Mouse (Mus musculus) hindbrain, postnatal 0 days (tissue): Measurements from ENCODE around the gene Zdhhc8. TPM values are rescaled to one million over a fixed set of nuclear protein-coding genes. Genes with fewer than 3 reads are reported as not detected.

Source experiments
- ATAC-seq: fragments of 200-750 bp; cut with Nextera tagmentation; 2 replicates; pipeline ENCODE4 v1.8.0; 2017; ENCODE audit warnings: mild to moderate bottlenecking, moderate TSS enrichment, moderate library complexity
- DNase-seq: peaks from one replicate; pipeline ENCODE4 v3.0.0-alpha.2; 2015; ENCODE audit warnings: low spot score
- H3K27ac ChIP-seq: fragments of 300-500 bp; sonication (generic); 2 replicates; pipeline ENCODE4 v1.5.1; 2014; ENCODE audit warnings: mild to moderate bottlenecking
- H3K27me3 ChIP-seq: fragments of 300-500 bp; sonication (generic); 2 replicates; pipeline ENCODE4 v1.6.1; 2014; ENCODE audit warnings: low read length, mixed read lengths; ENCODE audit not compliant: insufficient read depth
- H3K36me3 ChIP-seq: fragments of 300-500 bp; sonication (generic); 2 replicates; pipeline ENCODE4 v1.6.1; 2014; ENCODE audit warnings: low read length, mixed read lengths; ENCODE audit not compliant: insufficient read depth
- H3K4me1 ChIP-seq: fragments of 300-500 bp; sonication (generic); 2 replicates; pipeline ENCODE4 v1.6.1; 2014; ENCODE audit warnings: antibody characterized with exemption, low read length, mixed read lengths; ENCODE audit not compliant: insufficient read depth
- H3K4me2 ChIP-seq: fragments of 300-500 bp; sonication (generic); 2 replicates; pipeline ENCODE4 v1.6.1; 2014; ENCODE audit warnings: low read depth, mild to moderate bottlenecking, low read length, moderate library complexity, mixed read lengths
- H3K4me3 ChIP-seq: fragments of 300-500 bp; sonication (generic); 2 replicates; pipeline ENCODE4 v1.5.1; 2014; ENCODE audit warnings: low read length
- H3K9ac ChIP-seq: fragments of 300-500 bp; sonication (generic); replicated peaks from 2 replicates; pipeline ENCODE4 v1.6.1; 2014; ENCODE audit warnings: mild to moderate bottlenecking, low read length, moderate library complexity, mixed read lengths
- H3K9me3 ChIP-seq: fragments of 300-500 bp; sonication (generic); 2 replicates; pipeline ENCODE4 v1.6.1; 2016; ENCODE audit warnings: low read length, mixed read lengths
- CTCF ChIP-seq: IDR thresholded peaks from 2 replicates; pipeline ENCODE4 v1.5.1; 2016; ENCODE audit warnings: antibody characterized with exemption, control low read depth, low read depth
- WGBS: fragments of 180-500 bp; shearing (Covaris S2); extraction: QIAGEN DNeasy Blood & Tissue Kit; methylation state at CpG from one replicate; pipeline ENCODE4 v1.1.7; 2014; 5-methylcytosine and 5-hydroxymethylcytosine counted together
- polyA plus RNA-seq: library from polyadenylated mRNA; unstranded; fragments of >200 nt; fragmentation: Nextera tagmentation; extraction: Ambion mirVana; gene quantifications from 2 replicates; pipeline ENCODE4 v1.2.1, GENCODE M21; 2015
- total RNA-seq: library from RNA; depleted of rRNA; stranded (reverse); fragments of >200 nt; gene quantifications from 2 replicates; pipeline ENCODE4 v1.2.3, GENCODE M21; 2014; rRNA removed

Gene Zdhhc8
- 32.0 and 34.0 TPM in 2 replicates for total RNA-seq
- polyA plus RNA-seq = 13.3 and 14.5 TPM in 2 replicates

DNA sequence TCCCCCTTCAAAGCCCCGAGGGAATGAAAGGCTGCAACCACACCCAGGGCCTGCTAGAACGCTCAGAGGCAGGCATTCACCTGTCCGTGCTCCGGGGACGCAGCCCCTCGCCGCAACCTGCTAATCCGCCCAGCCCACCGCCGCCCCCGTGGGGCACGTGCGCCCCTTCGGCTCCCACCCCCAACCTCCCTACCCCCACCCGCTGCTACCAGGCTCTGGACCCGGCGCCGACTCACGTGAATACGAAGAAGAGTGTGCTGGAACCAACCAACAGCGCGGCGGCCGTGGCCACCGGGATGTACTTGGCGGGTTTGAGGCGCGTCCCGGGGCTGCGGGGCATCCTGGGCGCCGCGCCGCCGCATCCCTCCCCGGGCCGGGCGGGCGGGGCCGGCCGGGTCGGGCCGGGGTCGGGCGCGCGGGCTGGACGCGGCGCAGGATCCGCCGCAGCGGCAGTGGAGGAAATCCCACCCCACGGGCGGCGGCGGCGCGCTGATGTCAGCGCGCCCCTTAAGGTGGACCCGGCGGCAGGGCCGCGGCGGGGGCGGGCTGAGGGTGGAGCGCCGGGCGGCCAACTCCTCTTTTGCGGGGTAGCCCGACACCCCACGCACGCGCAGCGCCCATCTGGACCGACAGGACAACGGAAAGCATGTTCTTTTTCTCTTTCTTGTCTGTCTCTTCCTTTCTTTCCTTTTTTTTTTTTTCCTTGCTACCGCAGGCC lies at the start of gene Zdhhc8:
Gene Zdhhc8, minus strand, starts transcription at position 466 of the 718 bp plus-strand sequence.
- Histone ChIP-seq H3K4me1 (peaks cover 21% of the 10 kb centered on the region), H3K36me3 (peaks cover 14% of the 10 kb centered on the region), H3K27ac (peak within 1 kb of the TSS; percentile 92), H3K9me3 (no peaks in the 10 kb centered on the region), H3K27me3 (no peaks in the 10 kb centered on the region), H3K4me2 (peak within 1 kb of the TSS; percentile 85), H3K9ac (peak within 1 kb of the TSS; percentile 82), H3K4me3 (peak within 1 kb of the TSS; percentile 63)
- ATAC-seq (peak; percentile 83), DNase-seq (peak; percentile 89)
- no peak for TF ChIP-seq CTCF
- whole genome bisulfite sequencing = 1% methylated on average over 61 of the region's 79 CpGs

GRCm38 (mm10) chr16:18275166-18275565 lies 40.2 kb upstream of the Zdhhc8 start:
- Histone ChIP-seq H3K4me2 (no peak overlapping the region), H3K27me3 (no peaks in the 10 kb centered on the region), H3K27ac (no peak overlapping the region), H3K4me1 (no peaks in the 10 kb centered on the region), H3K36me3 (peaks cover 64% of the 10 kb centered on the region), H3K9ac (no peak overlapping the region), H3K4me3 (no peak overlapping the region), H3K9me3 (no peaks in the 10 kb centered on the region)
- WGBS = 78% methylated on average over 2 of the region's 2 CpGs
- ATAC-seq (no peak), DNase-seq (no peak)
- TF ChIP-seq CTCF = no peak

DNA sequence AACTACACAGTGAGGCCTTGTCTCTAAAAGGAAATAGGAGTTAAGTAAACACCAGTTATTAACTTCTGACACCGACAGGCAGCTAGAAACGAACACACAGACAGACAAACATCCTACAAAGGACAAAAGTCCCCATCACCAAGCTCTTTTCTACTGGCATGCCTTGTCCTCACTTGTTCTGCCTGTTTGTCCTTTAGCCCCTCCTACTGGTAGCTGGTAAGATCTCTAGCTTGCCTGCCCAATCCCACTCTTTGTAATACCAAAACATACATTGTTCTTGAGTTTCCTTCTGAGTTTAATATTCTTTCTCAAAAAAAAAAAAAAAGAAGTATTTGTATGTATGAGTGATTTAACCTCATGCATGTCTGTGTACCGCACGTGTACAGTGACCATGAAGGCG lies 33.2 kb upstream of the Zdhhc8 start:
- Histone ChIP-seq H3K27me3 (no peaks in the 10 kb centered on the region), H3K36me3 (peaks cover 64% of the 10 kb centered on the region), H3K4me2 (no peak overlapping the region), H3K9ac (no peak overlapping the region), H3K4me3 (no peak overlapping the region), H3K9me3 (no peaks in the 10 kb centered on the region), H3K27ac (no peak overlapping the region), H3K4me1 (no peaks in the 10 kb centered on the region)
- DNase-seq (peak; percentile 30), ATAC-seq (no peak)
- TF ChIP-seq CTCF = peak; percentile 46
- 85% methylated on average over 5 of the region's 5 CpGs for WGBS

GRCm38 (mm10) chr16:18265024-18265423 lies 30.1 kb upstream of the Zdhhc8 start:
- Histone ChIP-seq H3K4me1 (no peaks in the 10 kb centered on the region), H3K9ac (no peak overlapping the region), H3K27ac (no peak overlapping the region), H3K4me2 (no peak overlapping the region), H3K4me3 (no peak overlapping the region), H3K36me3 (peaks cover 51% of the 10 kb centered on the region), H3K9me3 (no peaks in the 10 kb centered on the region), H3K27me3 (no peaks in the 10 kb centered on the region)
- no peak for TF ChIP-seq CTCF
- no peak for DNase-seq
- no peak for ATAC-seq
- WGBS = 90% methylated on average over 2 of the region's 2 CpGs

DNA sequence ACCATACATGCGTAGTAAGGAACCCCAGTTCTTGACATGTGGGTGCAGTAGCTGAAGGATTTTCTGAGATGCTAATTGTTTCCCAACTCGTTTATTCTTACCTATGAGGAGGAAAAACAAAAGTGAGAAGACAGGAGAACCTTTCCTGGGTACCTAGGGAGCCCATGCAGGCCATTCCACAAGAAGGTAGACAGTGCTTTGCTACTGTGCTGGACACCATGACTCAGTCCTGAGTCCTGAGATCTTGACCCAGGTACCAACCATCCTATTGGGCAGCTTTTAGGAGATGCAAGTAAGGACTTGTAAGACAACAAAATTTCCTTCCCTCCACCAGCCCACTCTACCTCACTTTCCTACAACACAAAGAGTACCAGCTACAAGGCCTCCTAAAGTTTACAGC lies 23.3 kb upstream of the Zdhhc8 start, which contains the start of gene Gm49776:
Gene Gm49776, minus strand, starts transcription at position 101 of the 400 bp plus-strand sequence.
- Histone ChIP-seq H3K4me1 (no peaks in the 10 kb centered on the region), H3K4me2 (no peak within 1 kb of the TSS), H3K27me3 (no peaks in the 10 kb centered on the region), H3K4me3 (no peak within 1 kb of the TSS), H3K9me3 (no peaks in the 10 kb centered on the region), H3K36me3 (peaks cover 68% of the 10 kb centered on the region), H3K27ac (no peak within 1 kb of the TSS), H3K9ac (no peak within 1 kb of the TSS)
- 91% methylated on average over 2 of the region's 2 CpGs for WGBS
- TF ChIP-seq CTCF = no peak
- ATAC-seq (no peak), DNase-seq (no peak)

DNA sequence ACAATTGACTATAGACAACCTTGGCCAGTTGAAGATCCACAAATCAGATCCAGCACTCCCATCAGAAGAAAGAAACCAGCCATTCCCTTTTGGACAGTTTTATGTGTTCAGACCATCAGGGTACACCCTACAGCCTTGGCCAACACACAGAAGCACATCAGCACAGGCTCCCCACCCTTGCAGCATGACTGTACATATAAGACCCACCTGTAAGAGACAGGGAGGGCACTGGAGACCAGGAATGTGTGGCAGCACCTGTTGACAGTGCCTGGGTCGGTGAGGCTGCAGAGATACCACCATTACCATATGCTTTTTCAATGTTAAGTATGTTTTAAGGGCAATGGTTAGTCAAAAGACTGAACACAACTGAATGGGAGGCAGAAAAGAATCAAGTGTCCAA lies 18.9 kb upstream of the Zdhhc8 start:
- TF ChIP-seq CTCF = no peak
- Histone ChIP-seq H3K4me3 (no peak overlapping the region), H3K27me3 (no peaks in the 10 kb centered on the region), H3K4me2 (no peak overlapping the region), H3K27ac (no peak overlapping the region), H3K9me3 (no peaks in the 10 kb centered on the region), H3K9ac (no peak overlapping the region), H3K36me3 (peaks cover 68% of the 10 kb centered on the region), H3K4me1 (peaks cover 9% of the 10 kb centered on the region)
- no peak for DNase-seq
- no peak for ATAC-seq
- WGBS = 89% methylated on average over 1 of the region's 1 CpGs

DNA sequence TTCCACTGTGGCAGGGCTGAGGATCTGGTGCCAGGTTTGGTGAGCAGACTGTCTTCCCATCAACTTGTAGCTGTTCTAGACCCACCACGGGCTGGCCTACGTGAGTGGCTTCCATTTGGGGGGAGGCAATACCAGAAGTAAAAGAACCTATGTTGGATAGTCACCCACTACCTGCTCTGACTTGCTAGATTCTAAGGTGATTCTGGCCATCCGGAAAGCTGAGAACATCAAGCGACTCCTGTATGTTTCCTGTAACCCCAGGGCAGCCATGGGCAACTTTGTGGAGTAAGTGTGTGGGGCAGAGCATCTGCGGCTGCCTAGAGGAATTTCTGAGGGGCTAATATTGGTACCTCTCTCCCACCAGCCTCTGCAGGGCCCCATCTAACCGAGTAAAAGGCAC lies 17.8 kb upstream of the Zdhhc8 start:
- Histone ChIP-seq H3K9ac (no peak overlapping the region), H3K4me3 (no peak overlapping the region), H3K27me3 (no peaks in the 10 kb centered on the region), H3K27ac (no peak overlapping the region), H3K9me3 (no peaks in the 10 kb centered on the region), H3K4me1 (peaks cover 9% of the 10 kb centered on the region), H3K4me2 (no peak overlapping the region), H3K36me3 (peaks cover 60% of the 10 kb centered on the region)
- TF ChIP-seq CTCF = no peak
- no peak for DNase-seq
- WGBS = 82% methylated on average over 6 of the region's 6 CpGs
- no peak for ATAC-seq
